24 mouse cellular contexts compared by ENCODE assay signal in the genomic region with DNA sequence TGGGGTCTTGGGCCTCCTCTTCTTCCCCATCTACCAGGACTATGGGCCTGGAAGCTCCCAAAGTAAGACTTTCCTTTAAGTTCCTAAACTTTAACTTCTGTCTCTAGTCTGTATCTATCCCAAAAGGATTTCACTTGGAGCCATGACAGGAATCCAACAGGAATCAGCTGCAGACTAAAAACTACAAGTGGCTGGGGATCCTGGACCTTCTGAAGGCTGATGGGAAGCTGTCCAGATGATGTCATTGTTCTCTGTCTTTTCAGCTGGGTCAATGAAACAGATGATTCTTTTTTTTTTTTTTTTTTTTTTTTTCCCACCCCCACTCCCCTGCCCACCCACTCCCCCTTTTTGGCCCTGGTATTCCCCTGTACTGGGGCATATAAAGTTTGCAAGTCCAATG. TPM values are rescaled to one million over a fixed set of nuclear protein-coding genes. Genes with fewer than 3 reads are reported as not detected.
DNase-seq lines count a peak whose midpoint lies in the region; ATAC-seq and TF ChIP-seq lines count a peak whose summit lies in the region.
"Had no signal": no experiment of that assay in that cellular context is flagged by ENCODE, and none has a peak within 500 bp of the region (broad histone marks: within the 10 kb centered on the region; RNA-seq: fewer than 3 reads in every experiment).

No protein-coding gene starts in this region.

- peak; percentile 10 for DNase-seq in gastrocnemius, postnatal 14 days
- no peak for DNase-seq in gastrocnemius, adult 2 months
- peak; percentile 68 for DNase-seq in heart, postnatal 10 days
- no peak for DNase-seq in heart, adult 11 months
- peak; percentile 65 for DNase-seq in limb, embryonic 14.5 days (ENCODE audit: low spot score)
- DNase-seq in limb, embryonic 10.5 days (ENCODE audit: low spot score), result no peak
- DNase-seq: adrenal gland, adult 2 months; adrenal gland, postnatal 14 days; cerebellum, adult 11 months; cerebellum, adult 2 months; cerebellum, adult 9-11 months; cerebellum, postnatal 25 days; heart, adult 2 months; kidney, adult 11 months; kidney, adult 8-10 months had no signal

- TF ChIP-seq POLR2A in limb, embryonic 14.5 days (IDR thresholded peaks at IDR 0.05; ENCODE audit: borderline replicate concordance, extremely low read depth, insufficient read depth, insufficient read length), result no peak

- H3K9ac ChIP-seq in limb, embryonic 14.5 days (ENCODE audit: low read depth, low read length, severe bottlenecking), result no peak overlapping the region
- H3K9ac ChIP-seq: embryonic facial prominence, embryonic 13.5 days; forebrain, embryonic 13.5 days; hindbrain, embryonic 13.5 days; intestine, embryonic 15.5 days had no signal

- no peaks in the 10 kb centered on the region for H3K4me1 ChIP-seq in limb, embryonic 14.5 days (ENCODE audit: control insufficient read depth, insufficient read depth, low read length)
- H3K4me1 ChIP-seq in limb, embryonic 10.5 days, result no peaks in the 10 kb centered on the region
- H3K4me1 ChIP-seq: embryonic facial prominence, embryonic 13.5 days; forebrain, embryonic 10.5 days; forebrain, embryonic 13.5 days; hindbrain, embryonic 10.5 days; hindbrain, embryonic 13.5 days; intestine, embryonic 15.5 days had no signal

- intact Hi-C loops in gastrocnemius, postnatal 14 days (cut with DNase I; ENCODE audit: low total_unique reads), result no loop called here
- intact Hi-C loops in gastrocnemius, adult 2 months (cut with DNase I), result no loop called here
- intact Hi-C loops in heart, postnatal 10 days (cut with DNase I), result no loop called here

- no peak overlapping the region for H3K4me3 ChIP-seq in gastrocnemius, adult 2 months
- H3K4me3 ChIP-seq in limb, embryonic 14.5 days (replicated peaks; ENCODE audit: low read length), result no peak overlapping the region
- H3K4me3 ChIP-seq in limb, embryonic 10.5 days, result no peak overlapping the region
- H3K4me3 ChIP-seq: embryonic facial prominence, embryonic 13.5 days; forebrain, embryonic 10.5 days; forebrain, embryonic 13.5 days; heart, adult 2 months; hindbrain, embryonic 10.5 days; hindbrain, embryonic 13.5 days; intestine, embryonic 15.5 days had no signal

- no peaks in the 10 kb centered on the region for H3K27me3 ChIP-seq in limb, embryonic 14.5 days (ENCODE audit: control insufficient read depth, insufficient read depth, low read length)
- no peaks in the 10 kb centered on the region for H3K27me3 ChIP-seq in limb, embryonic 10.5 days (ENCODE audit: low read depth, poor library complexity, severe bottlenecking)
- H3K27me3 ChIP-seq: embryonic facial prominence, embryonic 13.5 days; forebrain, embryonic 13.5 days; hindbrain, embryonic 13.5 days; intestine, embryonic 15.5 days had no signal

- no peak for TF ChIP-seq CTCF in gastrocnemius, adult 2 months (IDR thresholded peaks at IDR 0.05)

- ATAC-seq in limb, embryonic 14.5 days (ENCODE audit: low FRiP score, low read depth), result peak; percentile 37
- ATAC-seq: CD4-positive, CD25-positive, alpha-beta regulatory T cell, adult 4 months; forebrain, embryonic 13.5 days; forebrain, embryonic 16.5 days; hindbrain, embryonic 16.5 days; intestine, embryonic 15.5 days had no signal

- no peak overlapping the region for H3K27ac ChIP-seq in gastrocnemius, adult 2 months
- no peak overlapping the region for H3K27ac ChIP-seq in limb, embryonic 14.5 days (replicated peaks; ENCODE audit: low read depth, low read length)
- H3K27ac ChIP-seq in limb, embryonic 10.5 days, result no peak overlapping the region
- H3K27ac ChIP-seq: embryonic facial prominence, embryonic 13.5 days; forebrain, embryonic 10.5 days; forebrain, embryonic 13.5 days; heart, adult 2 months; hindbrain, embryonic 10.5 days; hindbrain, embryonic 13.5 days; intestine, embryonic 15.5 days had no signal

- H3K36me3 ChIP-seq in limb, embryonic 14.5 days (ENCODE audit: control insufficient read depth, insufficient read depth, low read length), result no peaks in the 10 kb centered on the region
- H3K36me3 ChIP-seq in limb, embryonic 10.5 days, result no peaks in the 10 kb centered on the region
- H3K36me3 ChIP-seq: embryonic facial prominence, embryonic 13.5 days; forebrain, embryonic 10.5 days; hindbrain, embryonic 10.5 days; hindbrain, embryonic 13.5 days; intestine, embryonic 15.5 days had no signal

- H3K9me3 ChIP-seq in limb, embryonic 14.5 days (ENCODE audit: control insufficient read depth, low read length), result no peaks in the 10 kb centered on the region
- H3K9me3 ChIP-seq in limb, embryonic 10.5 days (replicated peaks), result no peaks in the 10 kb centered on the region
- H3K9me3 ChIP-seq: forebrain, embryonic 10.5 days; forebrain, embryonic 13.5 days; hindbrain, embryonic 10.5 days; intestine, embryonic 15.5 days had no signal

- H3K4me2 ChIP-seq in limb, embryonic 14.5 days (replicated peaks; ENCODE audit: low read depth, low read length, severe bottlenecking), result no peak overlapping the region
- H3K4me2 ChIP-seq: embryonic facial prominence, embryonic 13.5 days; forebrain, embryonic 13.5 days; hindbrain, embryonic 13.5 days; intestine, embryonic 15.5 days had no signal

RNA-seq across cellular contexts. Expression of gene Spin1, which starts 16.4 kb away (rescaled TPM):
- 10 to 100 TPM; 16.9 to 18.6 TPM for total RNA-seq in gastrocnemius, postnatal 14 days (2021)
- total RNA-seq in gastrocnemius, adult 2 months (2021), result 10 to 100 TPM; 15.0 to 16.2 TPM
- total RNA-seq in heart, postnatal 10 days (2021), result 10 to 100 TPM; 56.7 to 61.8 TPM
- 70.6 and 82.1 TPM in 2 replicates for polyA plus RNA-seq in limb, embryonic 14.5 days (2012; rRNA removed)
- 115 and 131 TPM in 2 replicates for polyA plus RNA-seq in limb, embryonic 14.5 days (2014; fragmentation: Nextera tagmentation; extraction: Ambion mirVana)
- polyA plus RNA-seq in limb, embryonic 10.5 days (2016; fragmentation: Nextera tagmentation; extraction: Ambion mirVana), result 91.7 and 127 TPM in 2 replicates

Comparison
In these comparisons a context has a peak if more than half of its experiments do, and no peak if none do; other contexts are left out.
1. DNase-seq: peak in gastrocnemius, postnatal 14 days (single experiment), heart, postnatal 10 days (2 of 2) and limb, embryonic 14.5 days (single experiment); none in gastrocnemius, adult 2 months (single experiment), heart, adult 11 months (single experiment) and limb, embryonic 10.5 days (single experiment).